Mouse (Mus musculus) adrenal gland, postnatal 14 days (tissue): ENCODE results near the gene Cat. TPM values are rescaled to one million over a fixed set of nuclear protein-coding genes. Genes with fewer than 3 reads are reported as not detected.

ENCODE experiments used
- DNase-seq: peaks from one replicate; pipeline ENCODE4 v3.0.0; 2021; ENCODE audit warnings: mixed read lengths
- total RNA-seq: library from RNA; stranded (reverse); gene quantifications from 2 replicates; pipeline ENCODE4 v1.2.3, GENCODE M21; 2021

Cat gene
- total RNA-seq, 1 experiment from 2014 or later: 505 TPM

GRCm38 (mm10) chr2:103436534-103436933 lies 48.4 kb downstream of the Cat start:
- DNase-seq: no peak

- DNase-seq: no peak
Observed at GRCm38 (mm10) chr2:103435110-103435509, 49.9 kb downstream of the Cat start.

- DNase-seq: peak; percentile 43
Observed at GRCm38 (mm10) chr2:103432695-103433275, 52.2 kb downstream of the Cat start.

GRCm38 (mm10) chr2:103430712-103431111 lies 54.2 kb downstream of the Cat start:
- DNase-seq: no peak

DNA sequence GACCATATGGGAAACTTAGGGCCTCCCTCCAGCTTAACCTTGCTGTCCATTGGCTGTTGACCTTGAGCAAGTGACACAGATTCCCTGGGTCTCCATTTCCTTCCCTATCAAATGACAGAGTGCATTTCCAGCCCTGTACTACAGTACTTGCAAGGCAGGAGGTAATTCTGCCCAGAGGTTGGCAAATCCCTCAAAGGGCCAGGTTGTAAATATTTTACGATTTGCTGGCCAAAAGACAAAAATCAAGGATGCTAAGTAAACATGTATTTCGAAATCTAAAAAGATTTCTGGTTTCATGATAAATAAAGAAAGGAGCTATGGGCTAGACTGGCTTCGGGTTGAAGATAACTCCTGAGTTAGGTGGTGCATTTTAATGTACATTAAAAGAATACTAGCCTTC lies 56.6 kb downstream of the Cat start:
- no peak for DNase-seq

DNA sequence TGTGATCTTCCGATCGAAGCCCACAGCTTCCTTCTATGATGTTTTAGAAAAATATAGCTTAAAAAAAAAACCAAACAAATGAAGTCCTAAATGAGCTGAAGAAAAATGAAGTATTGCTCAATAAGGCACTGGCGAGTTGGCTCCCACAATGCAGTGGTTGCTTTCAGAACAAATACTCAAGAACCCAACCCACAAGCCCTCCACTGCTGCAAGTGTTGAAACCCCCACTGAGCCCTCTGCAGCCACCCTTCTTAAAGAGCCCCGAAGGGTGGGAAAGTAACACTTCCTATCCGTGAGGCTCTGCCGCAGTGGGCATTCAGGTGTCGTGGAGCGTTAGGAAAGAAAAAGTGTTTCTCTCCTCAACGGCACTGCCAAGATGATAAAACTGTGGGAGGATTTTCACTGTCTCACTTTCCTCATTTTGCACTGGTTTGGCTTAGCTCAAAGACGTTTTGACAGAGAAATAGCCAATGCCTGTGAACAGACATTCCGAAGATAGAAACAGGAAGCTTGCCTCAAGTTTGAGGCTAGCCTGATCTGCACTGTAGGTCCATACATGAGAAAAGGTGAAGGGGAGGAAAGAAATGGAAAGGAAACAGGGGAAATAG lies 59.4 kb downstream of the Cat start:
- no peak for DNase-seq

DNA sequence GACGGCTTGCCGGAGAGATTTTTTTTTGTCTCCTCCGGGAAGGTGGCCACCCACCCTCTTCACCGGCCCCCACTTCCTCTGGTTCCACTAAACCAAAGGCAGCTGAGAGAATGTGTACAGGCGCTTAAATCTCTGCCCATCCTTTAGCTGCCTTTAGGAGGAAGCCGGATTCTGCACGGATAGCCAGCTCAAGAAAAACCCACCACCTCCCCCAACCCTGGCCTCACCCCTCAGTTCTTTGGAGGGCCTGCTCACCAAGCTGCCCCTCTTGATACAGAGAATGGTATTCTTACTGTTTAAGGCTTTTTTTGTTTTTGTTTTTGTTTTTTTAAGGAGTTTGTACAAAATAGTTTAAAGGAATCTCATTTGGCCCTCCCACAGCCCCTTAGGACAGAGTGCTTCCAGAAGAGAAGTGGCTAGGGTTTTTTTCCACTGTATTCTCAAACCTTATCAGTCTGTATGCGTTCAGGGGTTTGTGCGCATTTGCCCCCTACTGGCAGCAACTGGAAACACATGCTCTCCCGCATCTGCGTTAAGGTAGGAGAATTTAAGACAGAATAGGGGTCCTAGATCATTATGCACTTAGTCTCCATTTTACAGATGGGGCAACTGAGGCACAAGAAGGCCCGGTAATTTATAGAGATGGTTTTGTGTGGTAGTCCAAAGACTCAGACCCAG lies 60.5 kb downstream of the Cat start:
- DNase-seq: peak; percentile 67

DNA sequence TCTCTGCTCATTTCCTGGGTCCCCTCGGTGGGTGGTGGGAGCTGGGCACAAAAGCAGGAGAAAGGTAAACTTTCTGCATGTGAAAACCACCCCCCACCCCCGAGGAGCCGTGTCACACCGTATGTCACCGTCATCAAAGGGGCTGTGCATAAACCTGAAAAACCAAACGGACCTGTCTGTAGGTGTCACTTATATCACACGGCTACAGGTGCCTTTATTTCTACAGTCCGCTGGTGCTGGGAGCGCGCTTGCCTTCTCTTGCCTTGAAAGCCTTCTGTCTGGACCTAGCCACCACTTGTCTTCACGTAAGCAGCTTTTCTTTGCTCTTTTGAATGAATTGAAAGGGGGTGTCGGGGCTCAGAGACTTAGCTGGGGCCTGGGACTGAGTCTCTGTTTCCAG lies 61.1 kb downstream of the Cat start:
- no peak for DNase-seq

DNA sequence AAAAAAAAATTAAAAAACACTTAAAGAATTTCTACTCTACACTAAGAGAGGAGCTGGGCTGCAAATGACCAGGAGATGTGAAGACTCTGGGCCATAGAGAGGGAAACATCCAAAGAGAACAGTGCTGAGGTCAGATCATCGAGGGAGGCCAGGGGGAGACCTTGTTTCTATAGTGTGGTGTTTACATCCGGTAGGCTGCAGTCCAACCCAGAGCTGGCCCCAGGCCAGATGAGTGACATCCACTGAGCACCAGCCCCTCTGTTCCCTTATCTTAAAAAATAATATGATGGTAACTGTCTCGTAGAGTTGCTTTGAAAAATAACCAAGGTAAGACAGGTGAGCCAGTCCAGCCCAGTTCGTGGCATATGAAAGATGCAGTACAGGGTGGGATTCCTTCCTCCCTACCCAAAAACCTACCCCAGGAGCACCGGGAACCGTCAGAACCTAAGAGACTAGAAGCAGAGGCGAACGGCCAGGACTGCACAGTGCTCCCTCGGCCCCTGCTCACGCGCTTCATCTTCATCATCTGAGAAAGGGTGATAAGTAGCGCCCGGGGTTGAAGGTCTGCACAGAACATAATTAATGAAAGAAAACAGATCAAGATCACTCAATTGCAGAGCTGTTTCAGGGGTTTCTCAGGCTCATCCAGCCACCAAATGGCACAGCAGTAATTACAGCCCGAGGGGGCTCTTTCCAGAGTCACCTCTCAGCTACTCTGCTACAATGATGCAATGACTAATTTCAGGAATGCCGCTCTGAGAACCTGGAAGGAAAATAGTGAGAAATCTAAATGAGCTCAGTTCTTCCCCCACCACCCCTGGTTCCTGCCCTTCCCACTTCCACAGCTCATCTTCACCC lies 64.1 kb downstream of the Cat start:
- no peak for DNase-seq

GRCm38 (mm10) chr2:103415774-103416173 lies 69.2 kb downstream of the Cat start:
- no peak for DNase-seq

DNA sequence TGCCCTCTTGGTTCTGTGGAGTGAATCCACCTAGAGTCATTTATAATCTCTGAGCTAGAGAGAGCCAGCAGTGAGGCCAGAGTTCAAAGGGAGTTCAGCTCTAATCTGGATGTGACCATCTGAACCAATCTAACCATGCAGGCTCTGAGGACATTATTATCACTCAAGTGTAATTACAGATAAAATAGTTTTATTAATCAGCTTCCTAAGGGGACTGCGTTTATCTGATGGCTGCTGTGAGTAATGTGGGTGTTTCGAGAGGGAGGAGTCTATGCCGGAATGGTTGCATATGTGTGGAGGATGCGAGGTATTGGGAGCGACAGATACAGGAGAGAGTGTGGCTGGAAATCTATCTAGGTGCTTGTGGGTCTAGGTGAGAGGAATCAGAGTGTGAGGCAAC lies 71.6 kb downstream of the Cat start:
- no peak for DNase-seq

DNA sequence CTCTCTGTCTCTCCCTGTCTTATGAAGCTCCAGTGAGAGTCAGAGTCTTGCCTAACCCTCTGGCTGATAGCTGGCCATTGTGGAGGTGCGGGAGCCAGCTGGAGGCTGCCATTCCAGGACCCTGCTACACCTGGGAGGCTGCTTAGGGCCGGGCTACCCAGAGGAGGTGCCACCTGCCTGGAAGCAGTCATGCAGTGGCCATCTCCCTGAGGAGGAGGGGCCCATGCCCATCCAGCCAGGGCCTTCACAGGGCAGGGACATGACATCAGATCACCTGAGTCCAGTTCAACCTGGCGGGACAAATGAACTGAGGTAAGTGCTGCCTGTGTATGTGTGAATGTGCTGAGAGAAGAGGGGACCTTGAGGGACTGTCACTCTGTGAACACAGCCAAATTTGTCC lies 73.1 kb downstream of the Cat start:
- no peak for DNase-seq

- peak; percentile 37 for DNase-seq
Observed at GRCm38 (mm10) chr2:103411348-103411747, 73.6 kb downstream of the Cat start, which contains the start of gene Elf5. Gene Elf5 (plus strand): TSS chr2:103411688.

DNA sequence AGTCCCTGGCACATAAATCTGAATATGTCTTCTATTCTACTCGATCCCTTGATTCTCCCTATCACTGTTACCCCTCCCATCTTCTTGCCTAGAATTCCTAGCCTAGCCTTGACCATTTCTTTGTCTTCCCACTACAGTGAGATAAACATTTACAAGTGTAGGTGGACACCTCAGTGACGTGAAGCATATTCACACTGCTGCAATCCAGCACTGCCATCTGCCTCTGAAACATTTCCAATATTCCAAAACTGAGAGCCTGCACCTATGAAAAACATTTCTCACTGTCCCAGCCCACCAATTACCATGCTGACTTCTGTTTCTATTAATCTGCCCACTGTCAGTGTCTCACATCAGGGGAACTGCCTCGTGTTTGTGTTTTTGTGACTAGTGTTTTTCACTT lies 78.7 kb downstream of the Cat start:
- no peak for DNase-seq

Other genes starting within 250 kb of the Cat start
- 0.41 and 1.2 TPM in 2 replicates for gene Ehf, start 181.9 kb downstream of the Cat start, total RNA-seq
- not detected in 2 replicates for gene Elf5, start 73.5 kb downstream of the Cat start, total RNA-seq
- gene Abtb2, start 81.2 kb upstream of the Cat start, total RNA-seq: 12.0 and 17.0 TPM in 2 replicates